Mouse (Mus musculus): ENCODE data around the gene Skint9.
"Not testable (repeated sequence)": the region's sequence is repeated elsewhere in the genome, so short reads cannot be mapped to it uniquely, and the experiment has no call there.

Gene Skint9

GRCm38 (mm10) chr4:112433885-112434284 is at the start of gene Skint9:
Gene Skint9 (minus strand): TSS chr4:112433985.
- no peak for DNase-seq

GRCm38 (mm10) chr4:112432685-112433084 is 1.1 kb downstream of the Skint9 start:
- DNase-seq, result no peak

- DNase-seq, result no peak
Observed at GRCm38 (mm10) chr4:112432223-112432622, 1.6 kb downstream of the Skint9 start.

- not testable (repeated sequence) for DNase-seq
Observed at GRCm38 (mm10) chr4:112349111-112349510, 84.7 kb downstream of the Skint9 start.

Data from kidney, adult 8-10 months (tissue).